Mouse (Mus musculus) hindbrain, embryonic 12.5 days (tissue): Measurements from ENCODE around the gene Cxcl1. TPM values are rescaled to one million over a fixed set of nuclear protein-coding genes. Genes with fewer than 3 reads are reported as not detected.

ENCODE experiments used
- ATAC-seq: fragments of 200-750 bp; cut with Nextera tagmentation; 2 replicates; pipeline ENCODE4 v1.8.0; 2017; ENCODE audit warnings: moderate TSS enrichment; ENCODE audit not compliant: low FRiP score
- H3K27ac ChIP-seq: fragments of 300-500 bp; sonication (generic); 2 replicates; pipeline ENCODE4 v1.5.1; 2016; ENCODE audit warnings: mild to moderate bottlenecking
- H3K27me3 ChIP-seq: fragments of 300-500 bp; sonication (generic); 2 replicates; pipeline ENCODE4 v1.6.1; 2016; ENCODE audit warnings: mild to moderate bottlenecking
- H3K36me3 ChIP-seq: fragments of 300-500 bp; sonication (generic); 2 replicates; pipeline ENCODE4 v1.6.1; 2016; ENCODE audit warnings: mild to moderate bottlenecking
- H3K4me1 ChIP-seq: fragments of 300-500 bp; sonication (generic); 2 replicates; pipeline ENCODE4 v1.6.1; 2016
- H3K4me2 ChIP-seq: fragments of 300-500 bp; sonication (generic); replicated peaks from 2 replicates; pipeline ENCODE4 v1.6.1; 2016; ENCODE audit warnings: mild to moderate bottlenecking
- H3K4me3 ChIP-seq: fragments of 300-500 bp; sonication (generic); 2 replicates; pipeline ENCODE4 v1.5.1; 2016; ENCODE audit warnings: mild to moderate bottlenecking
- H3K9ac ChIP-seq: fragments of 300-500 bp; sonication (generic); 2 replicates; pipeline ENCODE4 v1.6.1; 2016; ENCODE audit warnings: mild to moderate bottlenecking, moderate library complexity
- H3K9me3 ChIP-seq: fragments of 300-500 bp; sonication (generic); replicated peaks from 2 replicates; pipeline ENCODE4 v1.6.1; 2016; ENCODE audit warnings: mild to moderate bottlenecking
- WGBS: fragments of 180-500 bp; shearing (Covaris S2); methylation state at CpG from one replicate; pipeline ENCODE4 v1.1.7; 2016; 5-methylcytosine and 5-hydroxymethylcytosine counted together
- polyA plus RNA-seq: library from polyadenylated mRNA; unstranded; fragments of >200 nt; fragmentation: Nextera tagmentation; extraction: Ambion mirVana; gene quantifications from 2 replicates; pipeline ENCODE4 v1.2.1, GENCODE M21; 2016

The Cxcl1 gene
- polyA plus RNA-seq, 1 experiment from 2014 or later: 0.30 TPM

DNA sequence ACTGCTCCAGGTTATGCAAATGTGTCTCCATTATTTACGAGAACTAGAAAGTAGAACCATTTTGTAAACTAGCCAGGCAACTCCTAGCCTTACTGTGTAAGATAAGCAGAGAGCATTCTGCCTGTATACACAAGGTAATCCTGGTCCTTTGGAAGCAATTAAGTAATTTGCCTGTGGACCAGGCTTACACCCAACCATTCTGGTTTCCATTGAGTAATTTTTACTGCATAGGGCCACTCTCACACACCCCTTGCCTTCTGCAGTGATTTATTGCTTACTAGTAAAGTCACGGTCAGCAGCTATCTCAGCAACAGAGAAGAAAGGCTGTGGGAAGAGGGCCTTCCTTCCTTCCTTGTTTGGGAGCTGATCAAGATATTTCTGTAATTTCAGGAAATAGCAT, 45.7 kb downstream of the Cxcl1 start:
- WGBS: 88% methylated on average over 2 of the region's 2 CpGs

More for the DNA sequence above, 45.7 kb downstream of the Cxcl1 start:
- H3K27me3 ChIP-seq: no peaks in the 10 kb centered on the region
- no peak overlapping the region for H3K4me3 ChIP-seq
- H3K4me1 ChIP-seq: peaks cover 11% of the 10 kb centered on the region
- no peaks in the 10 kb centered on the region for H3K9me3 ChIP-seq
- peaks cover 19% of the 10 kb centered on the region for H3K36me3 ChIP-seq
- ATAC-seq: no peak
- no peak overlapping the region for H3K4me2 ChIP-seq
- no peak overlapping the region for H3K9ac ChIP-seq
- no peak overlapping the region for H3K27ac ChIP-seq

Other genes starting within 250 kb of the Cxcl1 start
- 0.29 and 0.48 TPM in 2 replicates for gene Cxcl5, start 131.9 kb upstream of the Cxcl1 start, polyA plus RNA-seq
- 7.8 and 9.6 TPM in 2 replicates for gene Ppbp, start 122.7 kb upstream of the Cxcl1 start, polyA plus RNA-seq
- gene Pf4, start 118.8 kb upstream of the Cxcl1 start, polyA plus RNA-seq: 56.2 and 75.0 TPM in 2 replicates
- not detected in 2 replicates for gene Cxcl3, start 105.1 kb upstream of the Cxcl1 start, polyA plus RNA-seq
- gene Cxcl15, start 96.7 kb upstream of the Cxcl1 start, polyA plus RNA-seq: 0.10 TPM in 1 of 2 replicates, not detected in the other
- gene Cxcl2, start 12.6 kb downstream of the Cxcl1 start, polyA plus RNA-seq: not detected in 2 replicates
- 91.6 and 94.2 TPM in 2 replicates for gene Mthfd2l, start 39.9 kb downstream of the Cxcl1 start, polyA plus RNA-seq
- gene Epgn, start 136.2 kb downstream of the Cxcl1 start, polyA plus RNA-seq: 0.18 TPM in 1 of 2 replicates, not detected in the other
- not detected in 2 replicates for gene Ereg, start 183.4 kb downstream of the Cxcl1 start, polyA plus RNA-seq
- gene Areg, start 248.4 kb downstream of the Cxcl1 start, polyA plus RNA-seq: not detected in 2 replicates